In the genomic region with DNA sequence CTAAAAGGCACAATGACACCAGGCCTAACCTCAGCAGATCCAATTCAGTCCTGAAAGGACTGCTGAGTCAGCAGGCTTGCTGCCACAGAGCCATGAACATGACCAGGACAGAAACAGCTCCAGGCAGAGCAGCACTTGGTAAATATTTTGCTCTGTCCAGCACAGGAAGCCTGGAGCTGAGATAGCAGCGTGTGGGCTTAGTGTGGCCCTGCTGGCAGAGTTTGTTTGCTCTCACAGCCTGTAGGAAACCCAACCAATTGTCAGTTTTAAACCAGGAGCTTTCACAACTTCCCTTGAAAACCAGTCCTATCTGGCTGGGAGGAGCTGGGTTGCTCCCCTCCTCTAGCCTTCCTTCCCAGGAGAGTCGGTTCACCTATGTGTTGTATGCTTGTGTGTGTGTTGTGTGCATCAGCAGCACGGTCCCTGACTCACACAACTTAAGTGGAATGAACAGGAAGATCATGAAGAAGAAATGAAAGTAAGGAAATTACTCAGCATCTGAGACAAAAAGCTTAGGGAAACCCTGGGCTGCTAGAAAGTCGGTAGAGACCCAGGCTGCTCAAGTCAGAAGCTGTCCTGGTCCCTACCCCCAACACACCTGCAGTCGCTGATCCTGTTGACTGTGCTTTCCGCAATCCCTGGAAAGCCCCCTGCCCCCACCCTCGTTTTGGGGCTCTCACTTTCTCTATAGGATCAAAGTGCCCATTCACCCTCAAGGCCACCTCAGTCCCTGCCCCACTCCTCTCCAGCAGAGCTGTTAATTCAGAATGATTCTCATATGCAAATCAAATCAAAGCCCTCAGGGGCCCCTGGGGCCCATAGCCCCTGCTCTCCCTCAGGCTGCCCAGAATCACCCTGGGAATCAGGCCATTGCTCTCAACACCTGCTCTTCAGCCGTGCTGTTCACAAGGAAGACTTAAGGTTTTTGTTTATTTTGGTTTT, we compare ENCODE assay signal across 8 mouse cellular contexts. TPM values are rescaled to one million over a fixed set of nuclear protein-coding genes. Genes with fewer than 3 reads are reported as not detected.
DNase-seq lines count a peak whose midpoint lies in the region; ATAC-seq and TF ChIP-seq lines count a peak whose summit lies in the region.

No protein-coding gene starts in this region.

- ATAC-seq in limb, embryonic 14.5 days (ENCODE audit: low FRiP score, low read depth), result no peak
- ATAC-seq in midbrain, embryonic 14.5 days (ENCODE audit: low FRiP score, low TSS enrichment), result no peak

- TF ChIP-seq POLR2A in limb, embryonic 14.5 days (IDR thresholded peaks at IDR 0.05; ENCODE audit: borderline replicate concordance, extremely low read depth, insufficient read depth, insufficient read length), result no peak

- H3K9ac ChIP-seq in limb, embryonic 14.5 days (ENCODE audit: low read depth, low read length, severe bottlenecking), result 0 out of 2 replicates have a peak overlapping the region, but pooled peaks have one; percentile 16
- H3K9ac ChIP-seq in midbrain, embryonic 14.5 days (replicated peaks; ENCODE audit: low read length), result no peak overlapping the region

- no peaks in the 10 kb centered on the region for H3K27me3 ChIP-seq in limb, embryonic 14.5 days (ENCODE audit: control insufficient read depth, insufficient read depth, low read length)
- no peaks in the 10 kb centered on the region for H3K27me3 ChIP-seq in midbrain, embryonic 14.5 days (ENCODE audit: control insufficient read depth, insufficient read depth, low read length)

- no peaks in the 10 kb centered on the region for H3K36me3 ChIP-seq in limb, embryonic 14.5 days (ENCODE audit: control insufficient read depth, insufficient read depth, low read length)
- no peaks in the 10 kb centered on the region for H3K36me3 ChIP-seq in midbrain, embryonic 14.5 days (ENCODE audit: control insufficient read depth, insufficient read depth, low read length)

- H3K9me3 ChIP-seq in limb, embryonic 14.5 days (ENCODE audit: control insufficient read depth, low read length), result no peaks in the 10 kb centered on the region
- no peaks in the 10 kb centered on the region for H3K9me3 ChIP-seq in midbrain, embryonic 14.5 days (ENCODE audit: control insufficient read depth, low read length)

- intact Hi-C loops in heart, postnatal 10 days (cut with DNase I), result no loop called here

- H3K4me1 ChIP-seq in limb, embryonic 14.5 days (ENCODE audit: control insufficient read depth, insufficient read depth, low read length), result 0 out of 2 replicates have a peak, but pooled peaks cover 3% of the 10 kb centered on the region
- peaks cover 3% of the 10 kb centered on the region for H3K4me1 ChIP-seq in midbrain, embryonic 14.5 days (ENCODE audit: control insufficient read depth, insufficient read depth, low read length)

- 11% methylated on average over 8 of the region's 8 CpGs for WGBS in limb, embryonic 14.5 days
- WGBS in midbrain, embryonic 14.5 days, result 7% methylated on average over 8 of the region's 8 CpGs

- H3K4me3 ChIP-seq in limb, embryonic 14.5 days (replicated peaks; ENCODE audit: low read length), result no peak overlapping the region
- H3K4me3 ChIP-seq in midbrain, embryonic 14.5 days (replicated peaks; ENCODE audit: low read depth, low read length), result no peak overlapping the region

- peak; percentile 39 for DNase-seq in ovary, adult 18-20 months (ENCODE audit: low spot score)
- DNase-seq in ovary, postnatal 14 days (ENCODE audit: low spot score), result no peak
- DNase-seq in embryo, embryonic 11 days, result peak; percentile 39
- peak; percentile 56 to 62 for DNase-seq in heart, postnatal 10 days
- DNase-seq in limb, embryonic 14.5 days (ENCODE audit: low spot score), result peak; percentile 28
- DNase-seq in midbrain, embryonic 14.5 days, result peak; percentile 19
- no peak for DNase-seq in cerebellum, adult 18-20 months
- DNase-seq in right cerebral cortex, postnatal 4 days, result no peak

- H3K27ac ChIP-seq in limb, embryonic 14.5 days (replicated peaks; ENCODE audit: low read depth, low read length), result no peak overlapping the region
- no peak overlapping the region for H3K27ac ChIP-seq in midbrain, embryonic 14.5 days (replicated peaks; ENCODE audit: low read depth, low read length)

- no peak overlapping the region for H3K4me2 ChIP-seq in limb, embryonic 14.5 days (replicated peaks; ENCODE audit: low read depth, low read length, severe bottlenecking)
- no peak overlapping the region; the same call in 1 of the 2 replicates for H3K4me2 ChIP-seq in midbrain, embryonic 14.5 days (ENCODE audit: low read length)

RNA-seq across cellular contexts. Expression of gene Eloa, which starts 9.7 kb away (rescaled TPM):
- total RNA-seq in heart, postnatal 10 days (2021), result 10 to 100 TPM; 34.8 to 36.0 TPM
- polyA plus RNA-seq in limb, embryonic 14.5 days (2012; rRNA removed), result 21.6 and 28.1 TPM in 2 replicates
- polyA plus RNA-seq in limb, embryonic 14.5 days (2014; fragmentation: Nextera tagmentation; extraction: Ambion mirVana), result 50.5 and 50.8 TPM in 2 replicates
- polyA plus RNA-seq in midbrain, embryonic 14.5 days (2014; fragmentation: Nextera tagmentation; extraction: Ambion mirVana), result 25.0 and 33.8 TPM in 2 replicates

RNA-seq across cellular contexts. Expression of gene Rpl11, which starts 22.0 kb away (rescaled TPM):
- total RNA-seq in heart, postnatal 10 days (2021), result 100 to 1,000 TPM; 318 to 346 TPM
- polyA plus RNA-seq in limb, embryonic 14.5 days (2012; rRNA removed), result 1,058 and 1,343 TPM in 2 replicates
- polyA plus RNA-seq in limb, embryonic 14.5 days (2014; fragmentation: Nextera tagmentation; extraction: Ambion mirVana), result 547 and 591 TPM in 2 replicates
- 312 and 346 TPM in 2 replicates for polyA plus RNA-seq in midbrain, embryonic 14.5 days (2014; fragmentation: Nextera tagmentation; extraction: Ambion mirVana)

RNA-seq across cellular contexts. Expression of gene Pithd1, which starts 44.2 kb away (rescaled TPM):
- 10 to 100 TPM; 20.7 to 21.3 TPM for total RNA-seq in heart, postnatal 10 days (2021)
- 49.1 and 50.2 TPM in 2 replicates for polyA plus RNA-seq in limb, embryonic 14.5 days (2012; rRNA removed)
- 52.6 and 59.9 TPM in 2 replicates for polyA plus RNA-seq in limb, embryonic 14.5 days (2014; fragmentation: Nextera tagmentation; extraction: Ambion mirVana)
- polyA plus RNA-seq in midbrain, embryonic 14.5 days (2014; fragmentation: Nextera tagmentation; extraction: Ambion mirVana), result 62.6 and 70.0 TPM in 2 replicates

RNA-seq across cellular contexts. Expression of gene Lypla2, which starts 58.8 kb away (rescaled TPM):
- 10 to 100 TPM; 42.6 to 47.8 TPM for total RNA-seq in heart, postnatal 10 days (2021)
- 106 and 133 TPM in 2 replicates for polyA plus RNA-seq in limb, embryonic 14.5 days (2012; rRNA removed)
- 105 and 117 TPM in 2 replicates for polyA plus RNA-seq in limb, embryonic 14.5 days (2014; fragmentation: Nextera tagmentation; extraction: Ambion mirVana)
- polyA plus RNA-seq in midbrain, embryonic 14.5 days (2014; fragmentation: Nextera tagmentation; extraction: Ambion mirVana), result 201 and 236 TPM in 2 replicates

Comparison
In these comparisons a context has a peak if more than half of its experiments do, and no peak if none do; other contexts are left out.
1. DNase-seq: peak in ovary, adult 18-20 months (single experiment), embryo, embryonic 11 days (single experiment), heart, postnatal 10 days (2 of 2), limb, embryonic 14.5 days (single experiment) and midbrain, embryonic 14.5 days (single experiment); none in ovary, postnatal 14 days (single experiment), cerebellum, adult 18-20 months (0 of 2) and right cerebral cortex, postnatal 4 days (single experiment).